Mouse (Mus musculus): ENCODE measurements around the gene Tns1.

- no peak for TF ChIP-seq CTCF (IDR thresholded peaks at IDR 0.05)
- TF ChIP-seq EP300 (IDR thresholded peaks at IDR 0.05; ENCODE audit: insufficient read depth, low read depth, low read length), result no peak
Measured at GRCm38 (mm10) chr1:74094497-74095270, 29.6 kb downstream of the Tns1 start.

All from heart, adult 2 months (tissue).